Mouse (Mus musculus) heart, adult 2 months (tissue): ENCODE results near the gene Olfr212.

ENCODE experiments used
- CTCF ChIP-seq: fragments of 200-600 bp; IDR thresholded peaks from 2 replicates; pipeline ENCODE4 v1.8.1; 2022; ENCODE audit warnings: antibody characterized with exemption, mild to moderate bottlenecking, moderate library complexity
- EP300 ChIP-seq: fragments of 200-500 bp; IDR thresholded peaks from 2 replicates; pipeline ENCODE4 v1.6.1; 2011; ENCODE audit warnings: low read depth, low read length, control low read depth; ENCODE audit not compliant: insufficient read depth
- POLR2A ChIP-seq: fragments of 200-500 bp; IDR thresholded peaks from 2 replicates; pipeline ENCODE4 v1.6.1; 2011; ENCODE audit warnings: mild to moderate bottlenecking, low read depth, low read length, control low read depth; ENCODE audit not compliant: insufficient read depth

DNA sequence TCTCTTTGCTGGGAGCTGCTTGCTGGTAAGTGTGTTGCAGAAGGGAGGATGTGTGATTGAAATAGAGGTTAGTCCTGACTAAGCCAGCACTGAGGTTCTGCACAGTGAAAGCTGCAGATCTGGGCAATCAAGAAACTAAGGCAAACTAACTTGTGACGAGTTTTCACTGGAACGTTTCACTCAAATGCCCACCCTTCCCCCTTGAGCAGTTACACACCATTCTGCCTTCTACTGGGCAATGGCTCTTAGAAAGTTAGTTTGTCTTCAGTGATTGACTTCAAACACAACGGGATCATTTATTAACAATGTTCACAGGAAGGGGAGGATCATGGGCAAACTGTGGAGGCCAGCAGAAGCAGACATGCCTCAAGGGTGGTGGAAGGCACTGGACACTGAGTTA lies 48.6 kb downstream of the Olfr212 start:
- TF ChIP-seq POLR2A = no peak
- no peak for TF ChIP-seq CTCF
- TF ChIP-seq EP300 = no peak
